Mouse (Mus musculus) MN1 (cell line): ENCODE results near the gene Hdgfl2.
"Not testable (repeated sequence)": the region's sequence is repeated elsewhere in the genome, so short reads cannot be mapped to it uniquely, and the experiment has no call there.

Source experiments
- DNase-seq: peaks from one replicate; pipeline ENCODE4 v3.0.0-alpha.2; 2016; ENCODE audit warnings: low spot score

Hdgfl2 gene

DNA sequence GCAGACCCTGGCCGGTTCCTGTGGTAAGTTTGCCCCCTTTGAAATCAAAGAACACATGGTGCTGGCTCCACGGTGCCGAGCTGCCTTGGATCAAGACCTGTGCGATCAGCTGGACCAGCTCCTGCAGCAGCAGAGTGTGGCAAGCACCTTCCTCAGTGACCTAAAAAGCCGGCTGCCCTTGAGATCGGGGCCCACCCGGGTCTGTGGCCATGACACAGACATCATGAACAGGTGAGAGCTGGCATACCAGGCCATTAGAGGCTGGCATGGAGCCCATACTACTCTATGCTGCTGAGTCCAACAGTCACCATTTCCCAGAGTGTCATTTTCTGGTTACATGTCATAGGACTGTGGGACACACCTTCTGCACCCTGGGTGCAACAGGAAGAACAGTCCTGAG is 17.4 kb upstream of the Hdgfl2 start:
- no peak for DNase-seq

DNA sequence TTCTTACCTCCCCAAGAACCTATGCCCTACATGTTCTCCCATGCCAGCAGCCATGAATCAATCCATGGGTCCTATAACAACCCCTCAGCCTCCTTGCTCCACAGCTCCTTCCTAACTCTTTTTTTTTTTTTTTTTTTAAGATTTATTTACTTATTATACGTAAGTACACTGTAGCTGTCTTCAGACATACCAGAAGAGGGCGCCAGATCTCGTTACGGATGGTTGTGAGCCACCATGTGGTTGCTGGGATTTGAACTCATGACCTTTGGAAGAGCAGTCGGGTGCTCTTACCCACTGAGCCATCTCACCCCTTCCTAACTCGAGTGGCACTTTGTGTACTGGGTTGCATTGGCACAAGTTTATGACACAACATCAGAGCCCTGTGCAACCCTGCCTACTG is 13.7 kb upstream of the Hdgfl2 start:
- DNase-seq = not testable (repeated sequence)

DNA sequence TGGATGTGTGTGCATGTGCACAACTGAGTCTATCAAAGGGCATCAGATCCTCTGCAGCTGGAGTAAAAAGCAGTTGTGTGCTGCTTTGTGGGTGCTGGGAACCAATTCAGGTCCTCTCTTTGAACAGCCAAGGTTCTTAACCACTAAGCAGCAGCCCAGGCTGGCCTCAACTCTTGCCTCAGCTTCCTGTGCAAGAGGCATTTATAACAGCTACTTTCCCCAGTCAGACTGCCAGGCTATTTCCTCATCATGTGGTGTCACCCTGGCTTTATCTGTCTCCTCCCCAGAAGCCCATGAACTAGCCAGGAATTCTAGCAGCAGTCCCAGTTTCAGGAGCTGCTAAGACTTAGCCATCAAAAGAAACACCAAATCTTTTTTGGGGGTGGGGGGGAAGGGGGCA is 13.0 kb upstream of the Hdgfl2 start:
- no peak for DNase-seq

DNA sequence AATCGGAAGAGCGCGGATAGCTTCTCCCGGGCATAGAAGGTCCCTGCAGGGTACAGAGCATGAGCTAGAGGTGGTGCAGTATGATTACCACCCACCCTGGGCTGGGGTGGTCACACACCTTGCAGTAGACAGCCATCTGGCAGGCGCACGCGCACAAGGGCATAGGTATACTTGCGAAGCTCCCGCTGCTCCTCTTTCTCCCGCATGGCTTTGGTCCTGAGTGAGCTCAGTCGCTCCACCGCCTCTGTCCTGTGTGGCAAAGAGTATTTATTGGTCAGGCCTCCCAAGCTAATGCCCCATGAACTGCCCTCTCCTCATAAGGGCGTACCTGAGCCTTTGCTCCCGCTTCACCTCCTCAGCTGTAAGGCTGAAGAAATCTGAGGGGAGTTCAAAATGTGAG is 10.4 kb upstream of the Hdgfl2 start:
- DNase-seq = no peak

DNA sequence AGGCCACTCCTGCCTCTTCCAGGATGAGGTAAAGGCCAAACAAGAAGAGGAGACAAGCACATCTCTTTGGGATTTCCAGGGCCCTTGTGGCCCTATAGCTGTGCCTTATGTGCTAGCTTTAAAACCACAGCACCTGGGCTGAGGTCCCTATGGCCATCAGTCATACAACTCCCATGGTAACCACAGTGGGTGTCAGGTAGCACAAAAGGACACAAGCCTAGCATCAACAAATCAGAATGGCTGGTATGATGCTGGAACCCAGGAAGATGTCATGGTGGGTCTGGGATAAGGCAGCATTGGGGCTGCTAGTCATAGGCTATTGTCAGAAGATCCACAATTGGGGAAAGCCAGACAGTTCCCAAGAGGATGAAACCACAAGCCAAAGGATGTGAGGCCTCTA is 8.3 kb upstream of the Hdgfl2 start:
- DNase-seq = no peak

DNA sequence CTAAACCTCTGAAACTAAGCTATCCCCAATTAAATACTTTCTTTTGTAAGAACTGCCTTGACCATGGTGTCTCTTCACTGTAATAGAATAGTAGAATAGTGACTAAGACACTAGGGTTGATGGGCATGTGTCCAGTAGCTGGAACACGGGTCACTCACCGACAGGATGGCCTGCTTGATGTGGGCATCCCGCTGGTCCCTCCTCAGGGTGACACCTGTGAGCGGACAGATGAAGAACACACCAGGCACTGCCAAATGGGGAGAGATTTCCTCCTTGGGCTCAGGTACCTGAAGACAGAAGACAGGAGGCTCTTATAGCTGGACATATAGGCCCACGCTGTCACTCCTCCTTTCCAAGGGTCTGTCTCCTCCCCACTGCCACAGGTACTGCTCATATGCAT is 7.2 kb upstream of the Hdgfl2 start:
- DNase-seq = no peak

DNA sequence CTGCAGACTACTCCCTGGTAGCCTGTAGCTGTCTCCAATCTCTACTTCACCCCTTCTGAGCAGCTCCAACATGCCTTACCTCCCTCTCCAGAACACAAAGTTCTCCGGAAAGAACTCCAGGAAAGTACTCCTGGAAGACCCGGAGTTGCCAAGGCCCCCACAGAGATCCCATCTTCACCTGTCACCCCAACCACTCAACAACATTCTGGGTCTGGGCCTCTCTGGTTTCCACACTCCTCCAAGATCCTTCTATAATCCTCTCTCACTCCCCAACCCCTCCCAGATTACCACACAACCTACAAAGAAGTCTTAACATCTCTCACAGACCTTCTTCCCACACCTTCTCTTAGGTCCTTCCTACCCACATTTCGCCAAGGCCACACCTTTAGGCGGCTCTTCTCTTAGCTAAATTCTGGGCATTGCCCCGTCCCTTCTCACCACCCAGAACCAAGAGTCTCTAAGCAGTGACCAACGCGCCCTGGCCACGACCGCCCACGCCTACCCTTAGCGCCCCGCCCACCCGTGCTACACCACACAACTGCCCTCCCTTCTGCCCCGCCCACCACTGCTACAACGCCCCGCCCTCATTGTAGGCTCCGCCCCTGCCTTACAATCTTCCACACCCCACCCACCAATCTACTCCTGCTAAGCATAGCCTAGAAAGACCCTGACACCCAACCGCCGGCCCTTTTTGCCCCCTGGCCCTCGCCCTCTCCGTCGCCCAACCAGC is 5.2 kb upstream of the Hdgfl2 start:
- peak; percentile 92 for DNase-seq

DNA sequence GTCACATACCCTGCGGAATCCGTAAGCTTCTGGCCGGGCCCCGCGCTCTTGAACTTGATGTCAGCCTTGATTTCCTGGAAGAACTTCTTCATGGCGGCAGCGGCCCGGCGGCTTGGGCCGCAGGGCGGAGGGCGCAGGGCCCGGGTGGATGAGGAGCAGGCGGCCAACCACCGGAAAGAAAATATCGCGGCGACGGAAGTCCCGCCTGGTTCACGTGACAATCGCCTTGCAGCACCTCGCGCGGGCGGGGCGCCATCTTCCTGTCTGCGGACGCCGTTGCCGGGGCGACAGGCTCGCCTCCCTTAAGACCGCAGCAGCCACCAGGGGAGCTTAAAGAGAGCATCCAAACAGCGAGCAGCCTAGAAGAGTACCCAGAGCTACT is 4.6 kb upstream of the Hdgfl2 start, which contains the start of gene Ubxn6:
Gene Ubxn6, minus strand, starts transcription at position 202 of the 382 bp plus-strand sequence.
- peak; percentile 99 for DNase-seq

DNA sequence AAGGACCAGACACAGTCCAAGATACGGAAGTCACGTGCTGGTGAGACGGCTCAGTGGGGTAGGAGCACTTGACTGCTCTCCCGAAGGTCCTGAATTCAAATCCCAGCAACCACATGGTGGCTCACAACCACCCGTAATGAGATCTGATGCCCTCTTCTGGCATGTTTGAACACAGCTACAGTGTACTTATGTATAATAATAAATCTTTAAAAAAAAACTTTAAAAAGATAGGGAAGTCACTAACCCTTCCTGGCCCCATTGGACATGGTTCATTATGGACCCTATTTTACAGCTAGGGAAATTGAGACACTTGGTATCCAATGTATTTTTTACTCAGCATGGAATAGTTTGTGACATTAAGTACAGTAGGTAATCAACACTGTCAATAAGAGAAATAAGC is 1.9 kb upstream of the Hdgfl2 start:
- no peak for DNase-seq

DNA sequence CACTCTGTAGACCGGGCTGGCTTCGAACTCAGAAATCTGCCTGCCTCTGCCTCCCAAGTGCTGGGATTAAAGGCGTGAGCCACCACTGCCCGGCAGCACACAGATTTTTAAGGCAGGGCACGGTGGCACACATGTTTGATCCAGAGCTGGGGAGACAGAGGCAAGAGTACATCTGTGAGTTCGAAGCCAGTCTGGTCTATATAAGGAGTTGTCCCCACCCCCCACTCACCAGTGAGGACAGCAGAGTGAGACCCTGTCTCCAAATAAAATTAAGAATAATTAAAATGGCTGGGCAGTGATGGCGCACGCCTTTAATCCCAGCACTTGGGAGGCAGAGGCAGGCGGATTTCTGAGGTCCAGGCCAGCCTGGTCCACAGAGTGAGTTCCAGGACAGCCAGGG is 1.1 kb upstream of the Hdgfl2 start:
- not testable (repeated sequence) for DNase-seq

DNA sequence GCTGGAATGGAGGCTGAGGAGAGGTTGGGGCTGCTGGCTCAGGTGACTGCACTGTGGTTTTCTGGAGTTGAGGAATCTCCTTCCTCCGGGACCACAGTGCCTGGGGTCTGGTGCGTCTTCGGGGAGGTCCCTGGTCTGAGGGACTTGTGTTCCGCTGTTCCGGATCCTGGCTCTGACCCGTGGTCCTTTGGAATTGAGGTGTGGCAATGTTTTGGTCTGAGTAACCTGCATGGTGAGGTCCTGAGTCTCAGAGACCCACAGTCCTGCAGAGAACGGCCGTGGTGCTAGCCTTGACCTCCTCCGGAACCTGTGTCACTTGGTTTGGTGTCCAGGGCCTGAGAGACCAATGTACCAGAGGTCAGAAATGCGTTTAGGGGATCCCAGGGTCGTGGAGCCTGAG is 487 bp downstream of the Hdgfl2 start:
- DNase-seq = no peak

DNA sequence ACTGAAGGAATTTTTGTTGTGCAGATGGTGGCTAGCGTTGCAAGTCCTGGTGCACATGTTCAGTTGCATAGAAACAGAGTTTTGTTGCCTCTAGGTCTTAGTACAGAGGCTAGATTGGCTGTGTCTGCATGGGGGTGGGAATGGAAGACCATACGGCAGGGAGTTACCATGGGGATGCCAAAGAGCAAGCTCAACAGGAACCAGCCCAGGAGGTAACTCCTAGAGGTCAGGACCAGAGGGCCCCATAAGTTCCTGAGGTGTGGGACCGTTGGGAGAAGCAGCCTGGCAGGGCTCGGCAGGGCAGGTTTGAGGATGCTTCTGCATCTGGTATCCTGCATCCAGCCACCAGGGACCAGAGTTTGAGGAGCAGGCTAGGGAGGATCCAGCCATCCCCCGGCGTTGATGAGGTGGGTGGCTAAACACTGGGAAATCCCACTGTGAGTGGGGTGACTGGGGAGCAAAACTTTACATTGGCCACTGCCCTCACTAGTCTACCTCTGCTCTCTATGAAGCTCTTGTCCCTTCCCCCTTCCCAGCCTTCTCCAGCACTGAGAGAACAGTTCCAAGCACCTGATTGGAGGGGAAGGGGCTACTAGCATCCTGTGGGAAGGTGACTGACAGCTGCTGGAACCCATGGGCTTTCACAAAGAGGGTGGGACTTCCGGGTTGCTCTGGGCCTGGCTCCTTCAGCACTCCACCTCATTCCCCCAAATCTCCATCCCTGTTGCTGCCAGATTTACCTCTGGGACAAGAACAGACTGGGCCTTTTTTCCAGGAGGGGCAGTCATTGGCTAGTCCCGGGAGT is 1.5 kb downstream of the Hdgfl2 start:
- DNase-seq = peak; percentile 92

DNA sequence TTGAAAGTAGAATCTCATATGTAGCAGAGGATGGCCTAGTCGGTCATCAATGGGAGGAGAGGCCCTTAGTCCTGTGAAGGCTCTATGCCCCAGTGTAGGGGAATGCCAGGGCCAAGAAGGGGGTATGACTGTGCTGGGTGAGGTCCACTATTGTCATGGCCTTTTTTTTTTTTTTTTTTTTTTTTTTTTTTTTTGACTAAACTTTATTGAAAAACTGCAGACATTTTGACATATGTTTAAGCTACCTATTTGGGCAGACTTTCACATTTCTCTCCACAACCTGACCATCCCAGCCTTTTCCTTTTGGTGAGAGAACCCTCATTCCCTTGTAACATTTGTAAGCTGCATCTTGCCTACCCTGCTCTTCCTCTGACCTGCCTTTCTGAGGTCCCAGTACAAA is 12.9 kb downstream of the Hdgfl2 start:
- no peak for DNase-seq

DNA sequence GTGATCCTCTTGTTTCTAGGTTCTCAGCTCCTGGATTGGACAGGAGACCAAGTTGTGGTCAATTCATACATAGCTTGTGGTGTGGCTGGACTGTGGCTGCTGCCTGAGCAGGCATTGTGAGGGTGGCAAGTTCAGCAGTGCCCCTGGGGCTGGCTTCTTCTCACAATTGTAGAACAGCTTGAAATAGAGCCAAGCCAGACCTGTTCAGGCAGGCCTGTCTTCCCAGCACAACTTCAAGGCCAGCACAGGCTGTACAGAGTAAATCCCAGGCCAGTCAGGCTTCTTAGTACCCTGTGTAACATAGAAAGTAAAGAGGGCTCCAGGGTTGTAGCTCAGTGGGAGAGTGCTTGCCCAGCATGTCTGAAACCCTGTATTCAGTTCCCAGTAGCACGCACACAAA is 13.4 kb downstream of the Hdgfl2 start:
- no peak for DNase-seq

DNA sequence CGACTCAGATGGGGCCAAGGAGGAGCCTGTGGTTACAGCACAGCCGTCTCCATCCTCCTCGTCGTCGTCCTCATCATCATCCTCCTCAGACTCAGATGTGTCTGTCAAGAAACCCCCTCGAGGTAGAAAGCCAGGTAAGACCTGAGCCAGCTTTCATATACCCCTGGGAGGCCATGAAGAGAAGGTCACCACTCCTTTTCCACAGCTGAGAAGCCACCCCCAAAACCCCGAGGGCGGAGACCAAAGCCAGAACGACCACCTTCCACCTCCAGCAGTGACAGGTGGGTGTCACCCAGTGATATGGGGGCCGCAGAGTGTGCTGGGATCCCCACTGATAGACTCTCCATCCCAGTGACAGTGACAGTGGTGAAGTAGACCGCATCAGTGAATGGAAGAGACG is 17.4 kb downstream of the Hdgfl2 start:
- no peak for DNase-seq

DNA sequence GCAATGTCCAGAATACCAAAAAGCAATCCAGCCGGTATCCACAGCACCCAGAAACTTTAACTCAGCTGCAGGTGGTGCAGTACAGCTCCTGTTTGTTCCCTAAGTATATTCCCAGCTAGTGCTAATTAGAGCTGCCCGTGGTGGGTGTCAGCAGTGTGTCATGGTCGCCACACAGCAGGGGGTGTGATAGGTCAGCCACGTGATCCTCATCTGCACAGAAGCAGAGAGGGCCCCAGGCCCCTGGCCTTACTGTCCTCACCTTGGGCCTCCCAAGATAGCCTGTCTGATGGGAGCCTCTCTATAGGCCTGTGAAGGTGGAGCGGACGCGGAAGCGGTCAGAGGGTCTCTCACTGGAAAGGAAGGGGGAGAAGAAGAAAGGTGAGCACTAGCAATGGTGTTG is 18.7 kb downstream of the Hdgfl2 start:
- no peak for DNase-seq

DNA sequence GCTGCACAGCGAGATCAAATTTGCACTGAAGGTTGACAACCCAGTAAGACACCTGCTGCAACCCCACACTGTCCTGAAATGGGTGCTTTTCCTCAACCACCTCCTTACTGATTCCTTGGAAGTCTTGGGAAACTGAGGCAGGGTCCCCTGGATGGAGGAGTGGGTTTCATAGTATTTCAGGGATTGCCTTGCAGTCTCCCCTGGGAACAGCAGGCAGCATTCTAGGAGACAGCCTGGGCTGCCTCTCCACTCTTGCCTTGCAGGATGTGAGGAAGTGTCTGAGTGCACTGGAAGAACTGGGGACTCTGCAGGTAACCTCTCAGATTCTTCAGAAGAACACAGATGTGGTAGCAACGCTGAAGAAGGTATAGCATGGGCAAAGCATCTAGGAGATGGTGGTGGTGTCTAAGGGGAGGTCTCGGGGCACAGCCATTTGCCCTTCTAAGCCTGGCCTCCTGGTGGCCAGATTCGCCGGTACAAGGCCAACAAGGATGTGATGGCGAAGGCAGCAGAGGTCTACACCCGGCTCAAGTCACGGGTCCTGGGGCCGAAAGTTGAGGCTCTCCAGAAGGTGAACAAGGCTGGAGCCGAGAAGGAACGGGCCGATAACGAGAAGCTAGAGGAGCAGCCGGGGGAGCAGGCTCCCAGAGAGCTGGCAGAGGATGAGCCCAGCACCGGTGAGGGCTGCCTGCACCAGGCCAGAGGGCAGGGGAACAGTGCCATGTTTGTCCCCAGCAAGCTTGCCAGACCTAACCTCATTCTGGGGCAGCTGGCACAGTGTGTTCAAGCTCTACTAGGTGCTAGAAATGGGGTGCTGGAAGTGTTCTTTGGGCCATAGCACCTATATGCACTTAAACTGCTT is 19.5 kb downstream of the Hdgfl2 start:
- no peak for DNase-seq

DNA sequence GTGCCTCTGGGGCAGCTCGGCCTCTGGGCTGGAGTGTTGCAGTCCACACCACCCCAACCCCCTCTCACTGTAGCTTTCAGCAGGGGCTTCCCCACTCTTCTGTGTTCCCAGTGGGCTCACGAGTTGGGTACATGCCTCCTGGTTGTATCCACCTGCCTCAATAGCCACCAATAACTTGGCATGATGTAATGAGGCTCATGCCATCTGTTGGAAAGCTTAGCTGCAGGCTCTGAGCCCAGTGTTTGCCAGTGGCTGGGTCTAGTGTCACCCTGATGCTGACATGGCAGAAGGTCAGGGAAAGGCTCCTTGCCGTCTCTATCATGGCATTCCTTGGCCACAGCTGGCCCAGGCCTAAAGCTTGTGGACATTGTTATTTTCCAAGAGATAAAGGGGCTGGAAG is 21.4 kb downstream of the Hdgfl2 start:
- no peak for DNase-seq

DNA sequence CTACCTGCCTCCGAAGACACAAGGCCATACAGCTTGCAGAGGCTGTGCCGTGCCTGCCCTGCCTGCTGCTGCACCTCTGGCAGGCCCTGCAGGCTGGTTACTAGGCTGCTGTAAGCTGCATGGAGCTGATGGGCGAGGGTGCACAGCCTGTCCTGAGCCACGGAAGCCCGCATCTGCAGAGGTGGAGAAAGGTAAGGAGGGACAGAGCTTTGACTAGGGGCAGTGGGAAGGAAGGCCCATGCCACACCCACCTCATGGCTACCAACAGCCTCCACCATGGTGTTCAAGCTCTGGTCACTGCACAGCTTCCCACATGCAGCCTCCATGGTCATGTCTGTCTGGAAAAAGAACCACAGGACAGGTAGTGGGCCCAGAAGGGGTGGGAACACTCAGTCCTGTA is 22.7 kb downstream of the Hdgfl2 start:
- DNase-seq = no peak

DNA sequence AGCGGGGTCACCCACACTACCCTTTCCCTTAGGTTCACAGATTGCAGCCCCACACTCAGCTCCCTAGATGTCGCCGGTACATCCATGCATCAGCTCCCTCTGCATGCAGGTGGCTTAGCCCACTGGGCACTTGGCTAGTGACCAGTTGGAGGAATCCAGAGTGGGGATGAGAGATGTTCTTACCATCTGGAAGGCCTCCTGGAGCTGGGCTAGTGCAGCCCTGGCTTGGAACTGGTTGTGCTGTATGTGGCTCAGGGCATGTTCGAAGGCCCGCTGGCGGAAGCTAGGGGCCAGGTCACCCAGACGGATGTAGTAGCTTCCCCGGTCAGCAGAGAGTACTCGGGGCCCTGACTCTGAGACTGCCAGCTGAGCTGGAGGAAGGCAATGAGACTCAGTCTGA is 23.5 kb downstream of the Hdgfl2 start:
- no peak for DNase-seq

DNA sequence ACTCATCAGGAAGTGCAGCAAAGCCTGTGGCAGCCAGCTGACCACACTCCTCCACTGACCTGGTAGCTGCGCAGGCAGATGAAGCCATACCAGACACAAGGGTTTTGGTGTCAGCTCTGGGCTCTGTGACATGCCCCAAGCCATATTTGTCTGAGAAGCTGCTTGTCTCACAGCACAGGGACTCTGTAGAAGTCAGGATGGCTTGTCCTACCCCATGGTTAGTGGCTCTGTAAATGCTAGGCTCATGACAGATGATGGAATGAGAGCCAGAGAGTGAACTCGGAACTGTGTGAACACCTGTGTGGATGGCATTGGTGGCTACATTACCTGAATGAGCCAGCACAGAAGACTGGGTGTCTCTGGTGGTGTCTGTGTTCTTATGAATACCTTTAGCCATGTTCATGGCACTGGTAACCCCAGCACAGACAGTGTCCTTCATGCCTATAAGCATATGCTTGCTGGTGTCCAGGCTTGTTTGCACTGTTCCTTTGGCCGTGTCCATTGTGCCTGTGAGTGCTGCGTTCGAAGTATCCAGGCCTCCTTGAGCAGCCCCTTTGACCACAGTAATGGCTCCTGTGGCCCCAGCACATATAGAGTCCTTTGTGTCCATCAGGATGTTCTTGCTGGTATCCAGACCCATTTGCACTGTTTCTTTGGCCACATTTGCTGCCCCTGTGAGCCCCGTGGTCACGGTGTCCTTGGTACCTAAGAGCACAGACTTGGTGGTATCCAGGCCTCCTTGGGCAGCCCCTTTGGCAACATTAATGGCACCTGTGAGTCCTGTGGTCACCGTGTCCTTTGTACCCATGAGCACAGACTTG is 24.2 kb downstream of the Hdgfl2 start:
- no peak for DNase-seq

DNA sequence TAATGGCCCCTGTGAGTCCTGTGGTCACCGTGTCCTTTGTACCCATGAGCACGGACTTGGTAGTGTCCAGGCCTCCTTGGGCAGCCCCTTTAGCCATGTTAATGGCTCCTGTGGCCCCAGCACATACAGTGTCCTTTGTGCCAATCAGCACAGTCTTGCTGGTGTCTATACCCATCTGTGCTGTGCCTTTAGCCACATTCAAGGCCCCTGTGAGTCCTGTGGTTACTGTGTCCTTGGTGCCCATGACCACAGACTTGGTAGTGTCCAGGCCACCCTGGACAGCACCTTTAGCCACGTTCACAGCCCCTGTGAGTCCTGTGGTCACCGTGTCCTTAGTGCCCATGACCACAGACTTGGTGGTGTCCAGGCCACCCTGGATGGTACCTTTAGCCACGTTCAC is 25.4 kb downstream of the Hdgfl2 start:
- DNase-seq = not testable (repeated sequence)
